Mouse (Mus musculus) G1E (cell line): Measurements from ENCODE around the gene Fam81a. TPM values are rescaled to one million over a fixed set of nuclear protein-coding genes. Genes with fewer than 3 reads are reported as not detected.

Experiments used
- ATAC-seq: 2 replicates; pipeline ENCODE4 v1.8.0; 2016; ENCODE audit warnings: mild to moderate bottlenecking; ENCODE audit not compliant: insufficient number of reproducible peaks, poor library complexity, low FRiP score, severe bottlenecking; ENCODE audit errors: extremely low read depth
- DNase-seq: peaks from one replicate; pipeline ENCODE4 v3.0.0; 2012; ENCODE audit warnings: low spot score
- H3K27me3 ChIP-seq: 2 replicates; pipeline ENCODE4 v1.6.1; 2012; ENCODE audit warnings: mild to moderate bottlenecking, low read length, inconsistent platforms; ENCODE audit not compliant: insufficient read depth
- H3K36me3 ChIP-seq: replicated peaks from 2 replicates; pipeline ENCODE3; 2012; ENCODE audit warnings: mild to moderate bottlenecking, inconsistent platforms
- H3K4me1 ChIP-seq: 2 replicates; pipeline ENCODE4 v1.6.1; 2012; ENCODE audit warnings: low read depth, low read length, inconsistent platforms, mixed read lengths; ENCODE audit not compliant: insufficient read depth
- H3K4me3 ChIP-seq: 2 replicates; pipeline ENCODE4 v1.5.1; 2012; ENCODE audit warnings: low read depth, mild to moderate bottlenecking, inconsistent platforms, low read length, moderate library complexity, mixed read lengths
- H3K9me3 ChIP-seq: replicated peaks from 2 replicates; pipeline ENCODE4 v1.6.1; 2012; ENCODE audit warnings: inconsistent platforms
- CTCF ChIP-seq: IDR thresholded peaks from 2 replicates; pipeline ENCODE4 v1.5.1; 2012; ENCODE audit warnings: low read depth, low read length, inconsistent platforms, mixed read lengths
- GATA1 ChIP-seq: IDR thresholded peaks from 2 replicates; pipeline ENCODE4 v1.6.1; 2012; ENCODE audit warnings: borderline replicate concordance, low read length, inconsistent platforms, mixed read lengths
- GATA2 ChIP-seq: IDR thresholded peaks from 2 replicates; pipeline ENCODE4 v1.6.1; 2012; ENCODE audit warnings: low read depth, low read length, inconsistent platforms, borderline replicate concordance
- POLR2AphosphoS5 ChIP-seq: IDR thresholded peaks from 2 replicates; pipeline ENCODE4 v1.6.1; 2012; ENCODE audit warnings: low read depth, low read length, inconsistent platforms; ENCODE audit not compliant: insufficient replicate concordance
- TAL1 ChIP-seq: conservative IDR thresholded peaks from 2 replicates; pipeline ENCODE4 v1.6.1; 2012; ENCODE audit warnings: low read depth, low read length, inconsistent platforms, mixed read lengths
- polyA plus RNA-seq: library from polyadenylated mRNA; stranded (reverse); fragments of >175 nt; gene quantifications from 2 replicates; pipeline ENCODE4 v1.2.3, GENCODE M21; 2012
- total RNA-seq, 2 experiments: library from RNA; stranded (forward) in 1 of 2; stranded (reverse) in 1 of 2; fragments of 200-1000 nt in 1 of 2; fragments of >200 nt in 1 of 2; fragmentation: Nextera tagmentation in 1 of 2; gene quantifications; 2 replicates each; pipeline ENCODE4 v1.2.3; 2014 to 2017

Gene Fam81a
- total and polyA plus RNA-seq, 3 experiments: not detected

DNA sequence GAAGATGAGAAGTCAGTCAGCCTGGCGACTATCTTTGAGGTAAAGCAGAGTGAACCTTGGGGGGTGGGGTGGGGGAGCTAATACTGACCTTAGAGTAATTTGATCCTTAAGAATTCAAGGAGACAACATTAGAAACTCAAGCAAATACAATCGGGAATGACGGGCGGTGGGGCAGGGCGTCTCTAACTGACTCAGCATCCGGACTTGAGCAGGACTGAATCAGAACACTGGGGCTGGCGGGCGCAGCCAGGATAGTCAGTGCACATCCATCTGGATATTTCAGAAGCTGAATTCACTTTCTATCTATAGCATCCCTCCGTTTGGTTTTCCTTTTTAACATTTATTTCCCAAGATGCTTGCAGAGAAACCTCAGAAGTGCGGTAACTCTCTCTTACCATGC lies 17.7 kb upstream of the Fam81a start:
- H3K9me3 ChIP-seq: no peaks in the 10 kb centered on the region
- H3K36me3 ChIP-seq: no peaks in the 10 kb centered on the region
- no peak for DNase-seq
- no peak for ATAC-seq
- no peaks in the 10 kb centered on the region for H3K4me1 ChIP-seq
- H3K27me3 ChIP-seq: peaks cover 3% of the 10 kb centered on the region; the same call in 1 of the 2 replicates
- TF ChIP-seq GATA2: no peak
- TF ChIP-seq CTCF: no peak
- TF ChIP-seq TAL1: no peak
- no peak for TF ChIP-seq POLR2AphosphoS5
- no peak for TF ChIP-seq GATA1
- H3K4me3 ChIP-seq: no peak overlapping the region

DNA sequence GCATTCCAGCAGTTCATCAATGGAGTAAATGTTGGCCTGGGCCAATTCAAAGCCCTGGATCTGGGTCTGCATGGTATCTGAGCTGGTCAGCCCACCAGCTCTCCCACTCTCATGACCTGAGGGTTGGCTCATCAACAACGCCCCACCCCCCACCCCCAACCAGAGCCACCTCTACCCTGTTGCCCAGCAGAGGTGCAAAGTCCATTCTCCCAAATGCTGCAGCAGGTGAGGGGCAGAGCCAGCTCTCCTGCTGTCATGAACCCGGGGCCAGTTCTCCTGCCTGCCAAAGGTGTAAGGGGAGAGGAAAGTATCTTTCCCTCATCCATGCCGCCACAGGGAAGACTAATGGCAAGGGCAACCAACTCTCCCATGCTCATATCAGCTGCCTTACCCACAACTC lies 5.3 kb upstream of the Fam81a start:
- ATAC-seq (no peak), DNase-seq (no peak)
- TF ChIP-seq CTCF: no peak
- no peak for TF ChIP-seq POLR2AphosphoS5
- TF ChIP-seq GATA2: no peak
- no peak for TF ChIP-seq TAL1
- no peak for TF ChIP-seq GATA1
- Histone ChIP-seq H3K4me3 (no peak overlapping the region), H3K9me3 (no peaks in the 10 kb centered on the region), H3K4me1 (no peaks in the 10 kb centered on the region), H3K27me3 (no peaks in the 10 kb centered on the region; the same call in 1 of the 2 replicates), H3K36me3 (no peaks in the 10 kb centered on the region)

DNA sequence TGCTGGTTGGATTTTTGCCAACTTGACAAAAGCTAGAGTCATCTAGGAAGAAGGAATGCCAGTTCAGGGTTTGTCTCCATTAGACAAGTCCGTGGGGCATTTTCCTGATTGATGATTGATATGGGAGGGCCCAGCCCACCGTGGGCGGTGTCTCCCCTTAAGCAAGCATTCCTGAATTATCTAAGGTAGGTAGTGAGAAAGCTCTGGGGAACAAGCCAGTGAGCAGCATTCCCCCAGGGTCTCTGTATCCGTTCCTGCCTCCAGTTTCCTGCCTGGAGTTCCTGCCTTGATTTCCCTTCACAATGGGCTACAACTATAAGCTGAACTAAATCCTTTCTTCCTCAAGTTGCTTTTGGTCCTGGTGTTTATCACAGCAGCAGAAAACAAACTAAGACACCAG lies 3.1 kb upstream of the Fam81a start:
- Histone ChIP-seq H3K4me1 (no peaks in the 10 kb centered on the region), H3K9me3 (peaks cover 7% of the 10 kb centered on the region), H3K36me3 (no peaks in the 10 kb centered on the region), H3K27me3 (peaks cover 7% of the 10 kb centered on the region; the same call in 1 of the 2 replicates), H3K4me3 (no peak overlapping the region)
- TF ChIP-seq POLR2AphosphoS5 (no peak), GATA2 (no peak)
- ATAC-seq (no peak), DNase-seq (no peak)

DNA sequence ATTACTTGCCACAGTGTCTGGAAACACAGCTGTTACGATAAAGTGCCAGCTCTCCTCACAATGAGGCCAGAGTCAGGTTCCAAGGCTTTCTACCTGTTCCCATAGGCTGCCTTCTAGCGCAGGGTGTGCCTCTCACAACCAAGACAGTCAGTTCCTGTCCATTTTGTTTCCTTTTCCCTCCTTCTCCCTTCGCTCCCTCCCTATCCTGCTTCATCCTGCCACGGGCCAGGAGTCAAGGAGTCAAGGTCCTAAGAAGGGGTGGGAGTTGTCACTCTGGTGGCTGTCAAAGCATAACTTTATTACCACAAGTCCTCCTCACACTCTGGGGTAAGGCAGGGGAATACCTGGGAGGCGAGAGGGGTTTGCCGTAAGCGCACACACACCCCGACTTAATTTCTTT lies 966 bp upstream of the Fam81a start:
- Histone ChIP-seq H3K36me3 (no peaks in the 10 kb centered on the region), H3K9me3 (peaks cover 7% of the 10 kb centered on the region), H3K4me1 (no peaks in the 10 kb centered on the region), H3K27me3 (peaks cover 7% of the 10 kb centered on the region; the same call in 1 of the 2 replicates), H3K4me3 (no peak overlapping the region)
- no peak for DNase-seq
- TF ChIP-seq GATA1 (no peak), POLR2AphosphoS5 (no peak), CTCF (no peak), GATA2 (no peak), TAL1 (no peak)
- no peak for ATAC-seq

DNA sequence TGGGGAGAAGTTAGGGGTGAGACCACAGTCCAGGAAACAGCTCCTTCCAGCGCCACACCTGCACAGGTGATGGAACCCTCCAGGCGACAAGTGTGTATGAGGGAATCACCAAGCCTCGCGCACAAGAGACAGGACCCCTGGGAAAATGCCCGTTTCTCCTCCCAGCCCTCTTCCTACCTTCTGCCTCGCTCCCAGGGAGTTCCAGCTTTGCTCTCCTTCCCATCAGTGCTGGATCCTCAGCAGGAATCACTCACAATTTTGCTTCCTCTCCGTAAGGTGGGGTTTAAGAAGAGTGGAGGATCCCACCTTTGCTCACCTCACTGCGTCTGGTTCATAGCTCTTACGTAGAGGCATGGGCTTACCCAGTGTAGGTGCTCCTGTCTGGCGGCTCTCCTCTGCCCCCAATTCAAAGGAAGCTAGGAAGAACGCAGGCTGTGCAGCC lies 454 bp downstream of the Fam81a start:
- Histone ChIP-seq H3K4me1 (no peaks in the 10 kb centered on the region), H3K36me3 (no peaks in the 10 kb centered on the region), H3K4me3 (no peak overlapping the region), H3K27me3 (peaks cover 7% of the 10 kb centered on the region; the same call in 1 of the 2 replicates), H3K9me3 (peaks cover 7% of the 10 kb centered on the region)
- TF ChIP-seq GATA1 (no peak), GATA2 (no peak), POLR2AphosphoS5 (no peak), CTCF (no peak), TAL1 (no peak)
- no peak for DNase-seq
- ATAC-seq: no peak

DNA sequence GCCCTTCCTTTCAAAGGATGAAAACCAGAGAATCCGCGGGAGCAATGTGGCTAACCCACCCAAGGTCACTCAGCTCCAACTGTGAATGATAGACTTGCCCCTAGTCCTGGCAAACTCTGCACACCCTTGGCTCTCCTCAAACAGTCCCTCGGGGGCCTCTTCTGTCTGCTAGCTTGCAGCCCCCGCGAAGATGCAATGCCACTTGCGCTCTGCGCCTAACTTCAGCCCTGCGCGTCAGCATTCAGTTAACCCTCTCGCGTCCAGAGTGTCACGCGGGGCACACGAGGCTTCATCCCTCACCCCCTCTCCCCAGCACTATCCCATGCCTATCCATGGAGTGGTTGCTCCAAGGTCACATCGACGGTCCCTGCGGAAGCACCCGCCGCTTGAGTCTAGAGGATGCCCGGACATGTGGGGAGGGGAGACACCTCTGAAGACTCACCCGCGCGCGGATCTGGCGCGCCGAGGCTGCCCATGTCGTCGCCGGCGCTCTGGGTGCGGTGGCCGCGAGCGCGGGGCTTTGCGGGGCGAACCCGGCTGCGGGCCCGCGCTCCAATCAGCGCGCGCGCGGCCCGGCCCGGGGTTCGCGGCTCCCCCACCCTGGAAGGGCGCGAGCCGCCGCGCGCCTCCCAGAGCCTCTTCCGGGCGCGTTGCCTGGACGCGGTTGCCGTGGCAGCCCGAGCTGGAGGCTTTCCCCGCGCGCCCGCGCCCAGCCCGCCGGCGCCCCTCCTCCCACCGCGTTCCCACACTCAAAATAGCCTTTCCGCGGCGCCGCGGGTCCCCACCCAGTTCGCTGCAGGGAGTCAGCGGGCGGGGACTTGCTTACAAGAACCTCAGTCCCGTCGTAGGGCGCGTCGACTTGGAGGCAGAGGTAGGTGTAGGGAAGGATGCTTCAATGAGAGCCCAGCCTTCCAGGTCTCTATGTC lies 1.2 kb downstream of the Fam81a start:
- no peak for DNase-seq
- peaks cover 7% of the 10 kb centered on the region for H3K9me3 ChIP-seq
- TF ChIP-seq TAL1: no peak
- no peak for TF ChIP-seq CTCF
- TF ChIP-seq POLR2AphosphoS5: no peak
- no peak for TF ChIP-seq GATA2
- no peak for TF ChIP-seq GATA1
- no peak for ATAC-seq
- no peaks in the 10 kb centered on the region for H3K36me3 ChIP-seq
- peaks cover 10% of the 10 kb centered on the region; the same call in 1 of the 2 replicates for H3K27me3 ChIP-seq
- H3K4me3 ChIP-seq: no peak overlapping the region
- H3K4me1 ChIP-seq: no peaks in the 10 kb centered on the region
